Mouse (Mus musculus) kidney, adult 18-20 months (tissue): Measurements from ENCODE around the gene Appl1.

ENCODE experiments used
- DNase-seq: peaks from one replicate; pipeline ENCODE4 v3.0.0; 2021

The Appl1 gene

GRCm38 (mm10) chr14:26971106-26971789 lies at the start of gene Appl1:
Gene Appl1, minus strand, starts transcription at chr14:26971232.
- DNase-seq, result no peak

- peak; percentile 34 for DNase-seq
These were observed 48.8 kb upstream of the Appl1 start for GRCm38 (mm10) chr14:27019850-27020249.

GRCm38 (mm10) chr14:27017936-27018335 lies 46.9 kb upstream of the Appl1 start:
- no peak for DNase-seq

- DNase-seq, result no peak
These were observed 42.6 kb upstream of the Appl1 start for GRCm38 (mm10) chr14:27013658-27014057.

- DNase-seq, result no peak
These were observed 40.5 kb upstream of the Appl1 start for GRCm38 (mm10) chr14:27011561-27011960.

- DNase-seq, result no peak
These were observed 34.9 kb upstream of the Appl1 start for GRCm38 (mm10) chr14:27005937-27006336.

GRCm38 (mm10) chr14:27004906-27005305 lies 33.9 kb upstream of the Appl1 start:
- DNase-seq, result no peak

- DNase-seq, result peak; percentile 27
These were observed 29.4 kb upstream of the Appl1 start for GRCm38 (mm10) chr14:27000386-27000785.

- no peak for DNase-seq
These were observed 25.2 kb upstream of the Appl1 start for GRCm38 (mm10) chr14:26996257-26996656.

- DNase-seq, result peak; percentile 40
These were observed 23.2 kb upstream of the Appl1 start, which contains the start of gene Hesx1 for GRCm38 (mm10) chr14:26994211-26994741. Gene Hesx1, plus strand, starts transcription at chr14:26994416.

- no peak for DNase-seq
These were observed 22.4 kb upstream of the Appl1 start for GRCm38 (mm10) chr14:26993427-26993826.

GRCm38 (mm10) chr14:26991622-26992021 lies 20.6 kb upstream of the Appl1 start:
- DNase-seq, result no peak

GRCm38 (mm10) chr14:26988694-26989093 lies 17.7 kb upstream of the Appl1 start:
- no peak for DNase-seq

GRCm38 (mm10) chr14:26982150-26982530 lies 11.1 kb upstream of the Appl1 start:
- no peak for DNase-seq

- DNase-seq, result peak; percentile 16
These were observed 10.6 kb upstream of the Appl1 start for GRCm38 (mm10) chr14:26981494-26982149.

GRCm38 (mm10) chr14:26981021-26981420 lies 10.0 kb upstream of the Appl1 start:
- no peak for DNase-seq

GRCm38 (mm10) chr14:26979808-26980207 lies 8.8 kb upstream of the Appl1 start:
- no peak for DNase-seq

GRCm38 (mm10) chr14:26977500-26977899 lies 6.5 kb upstream of the Appl1 start:
- no peak for DNase-seq

- no peak for DNase-seq
These were observed 5.2 kb upstream of the Appl1 start for GRCm38 (mm10) chr14:26976212-26976611.

- DNase-seq, result no peak
These were observed 4.5 kb upstream of the Appl1 start for GRCm38 (mm10) chr14:26975490-26975889.

- no peak for DNase-seq
These were observed 2.1 kb upstream of the Appl1 start for GRCm38 (mm10) chr14:26973089-26973488.

- DNase-seq, result peak; percentile 98
These were observed 546 bp downstream of the Appl1 start for GRCm38 (mm10) chr14:26970439-26970932.

- peak; percentile 66 for DNase-seq
These were observed 1.1 kb downstream of the Appl1 start for GRCm38 (mm10) chr14:26969856-26970407.

GRCm38 (mm10) chr14:26969164-26969563 lies 1.9 kb downstream of the Appl1 start:
- no peak for DNase-seq
